8 mouse cellular contexts compared by ENCODE assay signal in the genomic region with DNA sequence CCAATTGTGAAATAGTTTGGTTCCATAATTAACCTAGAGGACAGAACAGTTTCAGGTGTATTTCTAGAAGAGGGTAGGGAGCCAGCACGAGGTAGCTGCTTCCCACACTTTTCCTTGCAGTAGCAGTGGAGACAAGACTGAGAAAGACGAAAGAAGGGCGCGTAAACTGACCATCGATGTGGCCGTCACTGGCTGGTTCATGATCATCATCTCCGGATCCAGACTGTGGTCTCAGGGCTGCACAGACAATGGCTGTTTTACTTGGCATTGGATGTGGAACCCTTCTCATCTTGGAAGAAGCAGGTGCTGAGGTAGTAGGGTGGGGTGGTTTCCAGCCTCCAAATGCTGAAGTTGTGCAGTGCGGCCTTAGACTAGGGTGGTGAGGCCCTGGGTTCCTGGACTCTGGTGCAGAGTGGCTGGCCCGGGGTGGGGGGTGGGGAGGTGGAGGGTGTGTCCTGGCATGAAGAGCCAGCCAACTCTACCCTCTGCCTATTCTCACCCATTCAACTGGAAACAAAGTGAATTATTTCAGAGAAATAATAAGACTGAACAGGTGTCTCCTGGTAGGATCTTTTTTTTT. TPM values are rescaled to one million over a fixed set of nuclear protein-coding genes. Genes with fewer than 3 reads are reported as not detected.
DNase-seq lines count a peak whose midpoint lies in the region; ATAC-seq and TF ChIP-seq lines count a peak whose summit lies in the region.

No protein-coding gene starts in this region.

- no peaks in the 10 kb centered on the region for H3K36me3 ChIP-seq in embryonic facial prominence, embryonic 15.5 days
- H3K36me3 ChIP-seq in limb, embryonic 11.5 days (ENCODE audit: control insufficient read depth, insufficient read depth, low read length): no peaks in the 10 kb centered on the region
- H3K36me3 ChIP-seq in neural tube, embryonic 14.5 days (ENCODE audit: control insufficient read depth, insufficient read depth, low read length): no peaks in the 10 kb centered on the region

- H3K27me3 ChIP-seq in embryonic facial prominence, embryonic 15.5 days: no peaks in the 10 kb centered on the region
- H3K27me3 ChIP-seq in limb, embryonic 11.5 days (ENCODE audit: control insufficient read depth, insufficient read depth, low read length): no peaks in the 10 kb centered on the region
- no peaks in the 10 kb centered on the region for H3K27me3 ChIP-seq in neural tube, embryonic 14.5 days (ENCODE audit: control insufficient read depth, insufficient read depth, low read length)

- H3K9ac ChIP-seq in embryonic facial prominence, embryonic 15.5 days: no peak overlapping the region
- no peak overlapping the region; the same call in 1 of the 2 replicates for H3K9ac ChIP-seq in limb, embryonic 11.5 days (ENCODE audit: low read length)
- no peak overlapping the region; the same call in 1 of the 2 replicates for H3K9ac ChIP-seq in neural tube, embryonic 14.5 days (replicated peaks; ENCODE audit: low read depth, low read length)

- peak overlapping the region; percentile 50 for H3K4me3 ChIP-seq in left cerebral cortex, adult 2 months
- H3K4me3 ChIP-seq in embryonic facial prominence, embryonic 15.5 days (replicated peaks): peak overlapping the region; percentile 68
- H3K4me3 ChIP-seq in limb, embryonic 11.5 days (ENCODE audit: low read depth, low read length): peak overlapping the region; percentile 44; the same call in 1 of the 2 replicates
- H3K4me3 ChIP-seq in neural tube, embryonic 14.5 days (ENCODE audit: low read depth, low read length): no peak overlapping the region

- no peak overlapping the region for H3K27ac ChIP-seq in left cerebral cortex, adult 2 months
- H3K27ac ChIP-seq in embryonic facial prominence, embryonic 15.5 days (replicated peaks): no peak overlapping the region
- no peak overlapping the region for H3K27ac ChIP-seq in limb, embryonic 11.5 days (replicated peaks; ENCODE audit: low read depth, low read length)
- no peak overlapping the region; the same call in 1 of the 2 replicates for H3K27ac ChIP-seq in neural tube, embryonic 14.5 days (ENCODE audit: low read depth, low read length)

- peak overlapping the region; percentile 80 for H3K4me2 ChIP-seq in embryonic facial prominence, embryonic 15.5 days (replicated peaks)
- peak overlapping the region; percentile 49 for H3K4me2 ChIP-seq in limb, embryonic 11.5 days (ENCODE audit: low read depth, severe bottlenecking)
- peak overlapping the region; percentile 76 for H3K4me2 ChIP-seq in neural tube, embryonic 14.5 days (ENCODE audit: low read depth, low read length)

- H3K4me1 ChIP-seq in embryonic facial prominence, embryonic 15.5 days: peaks cover 9% of the 10 kb centered on the region; the same call in 1 of the 2 replicates
- H3K4me1 ChIP-seq in limb, embryonic 11.5 days (ENCODE audit: control insufficient read depth, insufficient read depth, low read length): no peaks in the 10 kb centered on the region; the same call in 1 of the 2 replicates
- H3K4me1 ChIP-seq in neural tube, embryonic 14.5 days (ENCODE audit: control insufficient read depth, insufficient read depth, low read length): no peaks in the 10 kb centered on the region

- 31% methylated on average over 9 of the region's 9 CpGs for WGBS in embryonic facial prominence, embryonic 15.5 days
- 30% methylated on average over 9 of the region's 9 CpGs for WGBS in limb, embryonic 11.5 days
- WGBS in neural tube, embryonic 14.5 days: 32% methylated on average over 9 of the region's 9 CpGs

- no peak for TF ChIP-seq CTCF in left cerebral cortex, adult 2 months (IDR thresholded peaks at IDR 0.05)

- no peak for DNase-seq in left cerebral cortex, adult 2 months (ENCODE audit: extremely low spot score in 1 of 2, low spot score in 2 of 2)
- DNase-seq in left cerebral cortex, postnatal 10 days (ENCODE audit: extremely low spot score in 1 of 2, low spot score in 2 of 2): no peak
- DNase-seq in limb, embryonic 11.5 days (ENCODE audit: low spot score): no peak
- no peak for DNase-seq in adrenal gland, postnatal 4 days (ENCODE audit: low spot score in 2 of 2)
- no peak for DNase-seq in thymus, postnatal 14 days
- no peak for DNase-seq in ovary, adult 18-20 months (ENCODE audit: low spot score)

- ATAC-seq in embryonic facial prominence, embryonic 15.5 days (ENCODE audit: insufficient number of reproducible peaks, low FRiP score, low TSS enrichment, low read depth): no peak
- ATAC-seq in limb, embryonic 11.5 days (ENCODE audit: insufficient number of reproducible peaks, low FRiP score, low TSS enrichment, low read depth): no peak
- ATAC-seq in neural tube, embryonic 14.5 days (ENCODE audit: low read depth): no peak

- intact Hi-C loops in left cerebral cortex, adult 2 months (cut with DNase I): loop anchor here (2.0 to 5.0 kb wide), 2 partner anchors 45 to 139 kb away; a partner anchor contains a TSS
- intact Hi-C loops in left cerebral cortex, postnatal 10 days (cut with DNase I): loop anchor here (5.0 kb wide), 1 partner anchor 49 kb away; no protein-coding TSS in a partner anchor

- no peaks in the 10 kb centered on the region for H3K9me3 ChIP-seq in embryonic facial prominence, embryonic 15.5 days (replicated peaks)
- H3K9me3 ChIP-seq in limb, embryonic 11.5 days (ENCODE audit: control insufficient read depth, low read length): no peaks in the 10 kb centered on the region
- no peaks in the 10 kb centered on the region for H3K9me3 ChIP-seq in neural tube, embryonic 14.5 days (ENCODE audit: control insufficient read depth, low read length)

RNA-seq across cellular contexts. Expression of a gene that starts 45.5 kb away (rescaled TPM):
- 10 to 100 TPM; 91.9 to 97.7 TPM for total RNA-seq in left cerebral cortex, adult 2 months (2021)
- 10 to 100 TPM; 86.2 to 89.1 TPM for total RNA-seq in left cerebral cortex, postnatal 10 days (2021)
- polyA plus RNA-seq in embryonic facial prominence, embryonic 15.5 days (2015; fragmentation: Nextera tagmentation; extraction: Ambion mirVana): 19.3 and 20.2 TPM in 2 replicates
- 18.9 and 22.2 TPM in 2 replicates for polyA plus RNA-seq in limb, embryonic 11.5 days (2014; fragmentation: Nextera tagmentation; extraction: Ambion mirVana)
- 23.4 and 23.7 TPM in 2 replicates for polyA plus RNA-seq in neural tube, embryonic 14.5 days (2014; fragmentation: Nextera tagmentation; extraction: Ambion mirVana)
- 100 to 1,000 TPM; 103 to 106 TPM for total RNA-seq in adrenal gland, postnatal 4 days (2021)
